ENCODE assay signal across 11 mouse cellular contexts in the genomic region with DNA sequence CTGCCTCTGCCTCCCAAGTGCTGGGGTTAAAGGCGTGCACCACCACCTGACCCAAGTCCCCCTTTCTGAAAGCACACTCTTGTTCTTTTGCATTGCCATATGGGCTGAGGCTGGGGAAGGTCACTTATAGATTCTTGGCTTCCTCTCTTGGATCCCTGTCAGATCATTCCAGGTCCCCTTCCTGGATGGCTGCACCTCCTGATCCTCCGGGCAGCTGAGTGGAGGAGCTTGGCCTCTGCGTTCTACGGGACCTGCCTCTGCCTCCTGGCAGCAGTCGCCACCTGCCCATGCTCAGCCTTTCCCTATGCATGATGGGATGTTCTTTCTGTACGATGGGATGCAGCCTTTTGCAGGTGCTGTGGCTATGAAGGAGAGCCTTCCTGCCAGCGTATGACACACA.
"Had no signal": no experiment of that assay in that cellular context is flagged by ENCODE, and none has a peak within 500 bp of the region (broad histone marks: within the 10 kb centered on the region; RNA-seq: fewer than 3 reads in every experiment).

No protein-coding gene starts in this region.

- DNase-seq: cerebellum, adult 8-10 months; embryo, embryonic 11 days; forebrain, postnatal 0 days; gastrocnemius, adult 2 months; gastrocnemius, postnatal 10 days; gastrocnemius, postnatal 14 days; gastrocnemius, postnatal 25 days; gastrocnemius, postnatal 36 days; heart, adult 11 months; heart, adult 18-20 months; heart, adult 2 months had no signal
